Mouse (Mus musculus): ENCODE measurements around the gene Art2b. TPM values are rescaled to one million over a fixed set of nuclear protein-coding genes. Genes with fewer than 3 reads are reported as not detected.
A peak's percentile ranks its signal among the peaks of the same experiment; 100 is the strongest.
"Not testable (repeated sequence)": the region's sequence is repeated elsewhere in the genome, so short reads cannot be mapped to it uniquely, and the experiment has no call there.

Art2b gene
- 2.7 and 3.1 TPM in 2 replicates for polyA plus RNA-seq (2012; rRNA removed)

DNA sequence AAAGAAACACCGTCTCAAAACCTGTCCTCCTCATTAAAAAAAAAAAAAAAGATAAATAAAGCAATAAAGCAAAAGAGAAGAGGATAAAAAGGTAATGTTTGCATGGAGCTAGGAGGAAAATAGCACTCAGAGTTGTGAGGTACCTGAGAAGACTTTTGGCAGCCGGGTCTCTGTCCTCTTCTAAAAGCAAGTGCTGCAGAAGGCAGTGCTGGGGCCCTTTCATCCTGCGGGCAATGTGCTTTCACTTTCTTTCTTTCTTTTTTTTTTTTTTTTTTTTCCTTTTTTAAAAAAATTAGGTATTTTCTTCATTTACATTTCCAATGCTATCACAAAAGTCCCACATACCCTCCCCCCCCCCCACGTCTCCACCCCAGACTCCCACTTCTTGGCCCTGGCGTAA, at the start of gene Art2b:
TSS of gene Art2b (minus strand) at position 193 of the 400 bp plus-strand sequence.
- 71% methylated on average over 5 of the region's 5 CpGs for WGBS
- no peak for DNase-seq (ENCODE audit: low read depth, low spot score)

DNA sequence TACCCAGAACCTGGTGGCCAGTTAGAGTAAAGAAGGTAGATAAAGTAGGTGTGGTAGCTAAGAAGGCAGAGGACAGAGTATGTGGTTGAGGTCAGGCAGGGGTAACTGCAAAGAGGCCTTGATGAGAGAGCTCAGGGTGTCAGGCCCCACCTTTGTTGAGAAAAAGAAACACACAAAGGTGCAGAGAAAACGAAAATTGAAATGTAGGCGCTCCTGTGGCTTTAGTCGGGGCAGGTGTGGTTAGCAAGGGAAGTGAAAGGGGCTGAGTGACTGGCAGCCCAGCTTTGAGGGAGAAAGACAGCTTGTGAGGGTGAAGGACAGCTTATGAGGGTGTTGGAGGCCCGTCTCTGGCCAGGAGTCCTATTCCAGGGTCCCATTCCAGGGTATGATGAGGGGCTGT, 49.1 kb upstream of the Art2b start:
- no peak for DNase-seq (ENCODE audit: low read depth, low spot score)
- whole genome bisulfite sequencing: 67% methylated on average over 4 of the region's 4 CpGs

DNA sequence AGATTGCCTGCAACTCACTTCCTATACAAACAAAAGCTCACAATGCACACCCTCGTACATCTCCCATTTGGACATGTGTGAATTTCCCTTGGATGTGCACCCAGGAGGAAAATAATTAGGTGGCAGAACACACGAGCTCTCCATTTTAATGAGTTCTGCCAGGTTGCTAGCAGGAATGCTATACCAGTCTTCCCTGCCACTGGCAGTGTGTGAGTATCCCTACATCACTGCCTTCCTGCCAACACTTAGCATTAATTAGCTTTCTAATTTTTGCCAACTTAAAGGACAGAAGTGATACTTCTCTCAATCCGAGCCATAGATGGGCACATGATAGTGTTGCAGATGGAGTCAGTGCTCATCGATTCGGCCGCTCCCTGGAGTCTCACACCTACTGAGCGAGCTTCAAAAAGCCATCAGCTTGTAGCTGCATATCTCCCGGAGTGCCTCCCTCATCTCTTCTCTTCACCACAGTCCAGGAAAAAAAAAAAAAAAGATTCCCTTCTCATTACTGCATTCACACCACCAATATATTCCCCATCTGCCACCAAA, 48.3 kb upstream of the Art2b start:
- DNase-seq (ENCODE audit: low read depth, low spot score): no peak
- WGBS: 84% methylated on average over 8 of the region's 8 CpGs

DNA sequence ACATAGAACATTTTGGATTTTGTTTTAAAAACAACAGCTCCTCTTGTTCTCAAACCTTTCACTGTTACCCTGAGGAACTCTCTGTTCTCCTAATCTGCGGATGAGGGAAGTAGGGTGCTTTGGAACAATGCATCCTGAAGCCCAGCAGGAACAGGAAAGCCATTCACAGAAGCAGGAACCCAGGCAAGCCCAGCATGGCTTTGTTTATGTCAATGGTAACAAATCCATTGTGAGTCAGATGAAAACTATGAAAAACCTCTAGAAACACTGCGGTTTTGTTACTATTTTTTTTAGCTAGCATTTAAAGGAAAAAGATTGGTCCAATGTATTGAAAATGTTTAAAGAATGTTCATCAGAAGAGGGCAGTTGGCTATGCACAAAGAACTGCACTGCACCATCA, 43.1 kb upstream of the Art2b start:
- DNase-seq (ENCODE audit: low read depth, low spot score): no peak
- WGBS: 61% methylated on average over 2 of the region's 2 CpGs

DNA sequence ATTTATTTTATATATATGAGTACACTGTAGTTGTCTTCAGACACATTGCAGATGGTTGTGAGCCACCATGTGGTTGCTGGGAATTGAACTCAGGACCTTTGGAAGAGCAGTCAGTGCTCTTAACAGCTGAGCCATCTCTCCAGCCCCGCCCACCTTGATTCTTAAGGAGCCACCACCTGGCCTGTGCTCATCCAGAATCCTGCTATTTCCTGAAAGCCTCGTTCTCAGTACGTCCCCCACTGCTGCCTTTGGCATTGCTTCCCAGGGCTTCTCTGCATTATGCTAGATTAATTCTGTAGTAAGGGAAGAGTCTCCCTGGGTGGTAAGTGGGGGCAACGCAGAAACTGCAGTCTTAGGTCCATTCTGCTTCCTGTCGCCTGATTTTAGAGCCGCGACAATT, 41.8 kb upstream of the Art2b start:
- DNase-seq (ENCODE audit: low read depth, low spot score): not testable (repeated sequence)
- WGBS: 84% methylated on average over 7 of the region's 7 CpGs

DNA sequence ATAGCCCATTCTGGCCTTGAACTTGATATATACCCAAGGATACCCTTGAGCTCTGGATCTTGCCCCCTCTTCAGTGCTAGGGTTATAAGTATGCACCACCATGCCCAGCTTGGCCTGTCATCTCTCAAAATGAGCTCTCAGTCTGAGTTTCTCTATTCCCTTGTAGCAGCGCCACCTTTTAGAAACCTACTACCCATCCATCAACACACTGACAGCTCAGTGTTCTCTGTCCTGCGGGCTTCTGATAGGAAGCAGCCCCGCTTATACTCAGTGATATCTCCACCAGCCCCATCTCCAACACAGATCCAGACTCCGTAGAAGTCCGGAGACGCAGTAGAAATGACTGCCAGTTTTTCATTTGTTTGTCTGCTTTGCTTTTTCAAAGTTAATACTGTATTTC, 38.9 kb upstream of the Art2b start:
- 80% methylated on average over 6 of the region's 6 CpGs for WGBS
- DNase-seq (ENCODE audit: low read depth, low spot score): no peak

DNA sequence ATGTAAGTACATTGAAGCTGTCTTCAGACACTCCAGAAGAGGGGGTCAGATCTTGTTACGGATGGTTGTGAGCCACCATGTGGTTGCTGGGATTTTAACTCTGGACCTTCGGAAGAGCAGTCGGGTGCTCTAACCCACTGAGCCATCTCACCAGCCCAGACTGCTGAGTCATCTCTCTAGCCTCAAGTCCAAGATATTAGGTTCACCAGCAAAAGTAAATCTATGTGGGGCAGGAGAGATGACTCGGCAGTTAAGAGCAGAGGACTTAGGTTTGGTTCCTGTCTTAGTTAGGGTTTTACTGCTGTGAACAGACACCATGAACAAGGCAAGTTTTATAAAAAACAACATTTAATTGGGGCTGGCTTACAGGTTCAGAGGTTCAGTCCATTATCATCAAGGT, 36.5 kb upstream of the Art2b start:
- DNase-seq (ENCODE audit: low read depth, low spot score): not testable (repeated sequence)

DNA sequence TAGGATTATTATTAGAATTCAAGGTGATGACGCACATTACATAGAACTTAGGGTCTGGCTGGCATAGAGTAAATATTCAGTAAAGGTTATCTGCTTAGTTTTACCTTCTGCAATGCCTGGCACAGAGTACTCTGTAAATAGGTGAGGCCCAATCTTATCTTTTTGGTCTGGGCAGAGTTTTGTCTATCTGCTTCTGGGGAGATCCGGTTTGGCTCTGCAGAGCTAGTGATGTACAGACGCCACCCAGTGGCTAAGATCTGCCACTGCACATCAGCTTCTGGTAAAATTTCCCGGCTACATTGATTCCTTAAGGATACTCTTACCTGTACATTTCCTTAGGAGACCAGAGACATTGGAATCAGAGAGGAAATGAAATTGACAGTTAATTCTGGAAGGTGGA, 35.0 kb upstream of the Art2b start:
- DNase-seq (ENCODE audit: low read depth, low spot score): peak; percentile 55

More for the DNA sequence above, 36.5 kb upstream of the Art2b start:
- 73% methylated on average over 4 of the region's 4 CpGs for WGBS

DNA sequence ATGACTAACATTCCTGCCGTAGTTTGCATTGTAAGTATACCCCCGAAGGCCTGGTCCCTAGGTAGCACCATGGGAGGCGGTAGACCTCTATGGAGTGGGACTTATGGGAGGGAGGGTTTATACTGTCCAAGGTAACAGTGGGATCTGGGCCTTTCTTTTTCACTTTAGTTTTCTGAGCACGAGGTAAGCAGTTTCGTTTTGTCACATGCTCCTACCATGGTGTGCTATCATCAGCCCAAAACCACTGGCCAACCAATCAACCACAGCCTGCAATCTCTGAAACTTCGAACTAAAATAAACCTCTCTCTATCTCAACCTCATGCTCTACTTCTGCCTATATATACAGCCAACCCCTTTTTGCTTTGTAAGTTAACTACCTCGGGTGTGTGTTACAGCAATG, 32.9 kb upstream of the Art2b start:
- no peak for DNase-seq (ENCODE audit: low read depth, low spot score)

More for the DNA sequence above, 35.0 kb upstream of the Art2b start:
- 8% methylated on average over 4 of the region's 4 CpGs for whole genome bisulfite sequencing

DNA sequence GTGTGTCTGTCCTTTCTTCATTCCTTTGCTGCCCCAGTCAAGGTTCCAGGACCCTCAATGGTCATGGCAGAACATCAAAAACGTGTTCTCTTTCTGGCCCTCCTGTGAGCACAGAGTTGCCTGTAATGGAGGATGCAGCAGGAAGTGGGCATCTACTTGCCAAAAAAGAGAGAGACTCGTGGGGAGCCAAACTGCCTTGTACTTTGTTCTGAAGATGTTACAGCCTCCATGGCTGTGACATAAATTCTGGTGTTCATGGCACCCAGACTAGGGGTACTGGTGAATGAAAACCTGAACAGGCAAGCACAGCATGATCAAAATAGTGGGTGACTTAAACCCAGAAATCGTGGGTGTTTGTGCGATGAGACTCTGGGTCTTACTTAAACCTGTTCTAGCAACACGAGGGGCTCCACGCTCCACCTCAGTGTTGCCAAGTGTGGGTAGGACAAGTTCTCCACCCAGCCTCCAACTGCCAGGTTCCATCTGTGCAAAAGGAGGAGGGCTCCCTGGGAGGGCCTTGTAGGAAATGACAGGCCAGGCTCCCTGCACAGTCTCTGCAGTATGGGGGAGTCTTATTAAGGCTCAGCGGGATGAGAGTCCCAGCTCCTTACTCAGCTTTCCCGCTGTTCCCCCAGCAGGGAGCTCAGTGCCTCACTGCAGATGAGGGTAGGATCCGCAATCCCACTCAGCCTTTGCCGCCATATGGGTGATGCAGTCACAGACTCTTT, 32.2 kb upstream of the Art2b start:
- DNase-seq (ENCODE audit: low read depth, low spot score): no peak
- WGBS: 87% methylated on average over 10 of the region's 10 CpGs

More for the DNA sequence above, 32.9 kb upstream of the Art2b start:
- 80% methylated on average over 7 of the region's 7 CpGs for WGBS

DNA sequence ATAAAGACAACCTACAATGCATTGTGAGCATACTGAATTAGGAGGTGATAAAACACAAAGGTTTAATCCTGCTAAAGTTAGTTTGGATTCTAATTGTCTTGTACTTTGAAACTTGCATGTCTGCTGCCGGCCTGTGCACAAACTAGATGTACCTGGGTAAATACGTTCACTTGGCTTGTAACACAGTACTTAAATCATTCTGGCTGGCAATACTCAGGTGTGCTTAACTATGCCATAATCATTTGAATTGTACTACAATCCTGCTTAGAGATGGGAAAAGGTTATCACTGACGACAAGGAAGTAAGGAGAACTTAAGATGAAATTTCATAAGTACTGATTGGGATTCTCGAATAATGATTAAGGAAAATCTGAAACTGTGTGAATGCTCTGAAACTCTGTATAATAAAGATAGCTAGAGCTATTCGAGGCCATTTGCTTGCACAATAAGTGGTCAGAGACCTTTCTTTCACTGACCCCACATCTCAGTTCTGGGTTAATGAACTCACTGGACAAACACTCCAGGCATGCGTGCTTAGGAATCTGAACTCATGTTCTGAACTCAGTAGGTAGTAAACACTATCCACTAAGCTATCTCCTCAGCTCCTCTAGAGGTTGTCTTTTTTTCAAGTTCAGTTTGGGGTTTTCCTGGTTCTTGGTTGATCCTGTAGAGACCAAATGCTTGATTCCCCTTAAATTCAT, 30.9 kb upstream of the Art2b start:
- WGBS: 28% methylated on average over 6 of the region's 6 CpGs
- no peak for DNase-seq (ENCODE audit: low read depth, low spot score)

DNA sequence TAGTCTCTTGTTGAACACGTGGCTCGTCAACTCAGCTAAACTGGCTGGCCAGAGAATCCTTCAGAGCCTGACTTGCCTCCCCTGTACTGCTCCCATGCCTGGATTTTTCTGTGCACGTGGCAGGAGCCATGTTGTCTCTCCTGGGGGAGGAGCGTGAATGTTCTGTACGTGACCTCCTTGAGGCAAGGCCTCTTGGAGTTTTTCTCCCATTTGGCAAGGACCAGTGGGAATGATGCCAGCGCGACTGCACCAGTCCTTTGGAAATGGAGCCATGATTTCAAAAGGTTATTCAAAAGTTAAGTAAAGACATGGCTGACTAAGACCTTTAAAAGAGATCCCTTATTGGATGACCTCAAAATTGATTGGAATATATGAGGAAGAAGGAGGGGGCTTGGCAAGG, 30.0 kb upstream of the Art2b start:
- WGBS: 70% methylated on average over 7 of the region's 7 CpGs
- no peak for DNase-seq (ENCODE audit: low read depth, low spot score)

DNA sequence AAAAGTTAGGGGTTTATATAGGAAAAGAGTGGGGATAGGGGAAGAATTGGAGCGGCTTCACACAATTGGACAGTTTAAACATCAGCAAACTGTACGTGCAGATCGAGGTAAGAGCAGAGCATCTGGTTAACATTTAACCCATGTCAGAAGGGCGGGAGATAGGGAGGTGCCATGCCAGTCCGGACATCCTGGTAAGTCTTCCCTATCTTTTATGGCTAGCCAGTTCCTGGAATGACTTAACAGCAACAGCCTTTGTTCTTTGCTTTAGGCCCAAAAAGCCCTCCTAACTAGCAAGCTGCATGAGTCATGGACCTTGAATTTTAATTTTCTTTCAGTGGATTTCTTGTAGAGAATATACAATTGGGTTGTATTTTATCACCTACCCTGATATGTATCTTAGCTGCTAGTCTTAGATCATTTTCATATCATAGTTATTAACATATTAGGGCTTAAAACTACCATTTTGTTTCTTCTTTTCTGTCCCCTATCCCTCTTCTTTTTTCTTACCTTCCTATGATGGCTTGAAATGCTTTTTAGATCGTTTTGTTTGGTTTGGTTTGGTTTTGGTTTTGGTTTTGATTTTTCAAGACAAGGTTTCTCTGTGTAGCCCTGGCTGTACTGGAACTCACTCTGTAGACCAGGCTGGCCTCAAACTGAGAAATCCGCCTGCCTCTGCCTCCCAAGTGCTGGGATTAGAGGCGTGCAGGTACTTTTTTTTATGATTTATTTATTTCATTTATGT, 27.6 kb upstream of the Art2b start:
- peak; percentile 55 for DNase-seq (ENCODE audit: low read depth, low spot score)
- 35% methylated on average over 8 of the region's 8 CpGs for WGBS

DNA sequence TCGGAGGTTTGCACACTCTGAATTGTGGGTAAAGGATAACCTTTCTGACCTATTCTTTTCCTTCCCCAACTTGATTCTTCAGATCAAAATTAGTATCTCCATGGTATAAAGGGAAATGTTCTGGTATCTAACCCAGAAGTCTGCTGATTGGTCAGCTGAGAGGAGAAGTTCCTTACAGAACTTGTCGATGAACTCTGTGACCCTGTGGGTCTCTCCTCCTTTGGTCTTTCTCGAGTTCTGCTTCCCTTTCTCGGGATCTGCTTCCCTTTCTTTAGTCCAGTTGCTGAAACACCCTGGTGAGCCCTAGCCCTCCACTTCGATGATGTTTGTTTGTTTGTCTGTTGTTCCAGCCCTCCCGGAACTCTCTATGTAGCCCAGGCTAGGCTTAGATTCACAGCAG, 22.4 kb upstream of the Art2b start:
- 63% methylated on average over 6 of the region's 6 CpGs for WGBS
- no peak for DNase-seq (ENCODE audit: low read depth, low spot score)

DNA sequence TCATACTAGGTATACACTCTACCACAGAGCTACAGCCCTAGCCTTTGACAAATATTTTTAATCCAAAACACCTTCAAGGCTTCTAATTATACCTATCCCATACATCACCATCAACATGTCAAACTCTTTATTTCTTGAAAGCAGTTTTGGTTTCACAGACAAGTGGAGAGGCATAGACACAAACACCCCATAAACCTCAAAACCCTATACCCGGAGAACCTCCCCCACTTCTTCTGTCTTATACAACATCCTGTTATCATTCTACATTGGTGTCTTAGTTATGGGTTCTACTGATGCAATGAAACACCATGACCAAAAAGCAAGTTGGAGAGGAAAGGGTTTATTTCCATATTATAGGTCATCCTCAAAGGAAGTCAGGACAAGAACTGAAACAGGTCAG, 15.0 kb upstream of the Art2b start:
- 81% methylated on average over 1 of the region's 1 CpGs for WGBS
- DNase-seq (ENCODE audit: low read depth, low spot score): no peak

DNA sequence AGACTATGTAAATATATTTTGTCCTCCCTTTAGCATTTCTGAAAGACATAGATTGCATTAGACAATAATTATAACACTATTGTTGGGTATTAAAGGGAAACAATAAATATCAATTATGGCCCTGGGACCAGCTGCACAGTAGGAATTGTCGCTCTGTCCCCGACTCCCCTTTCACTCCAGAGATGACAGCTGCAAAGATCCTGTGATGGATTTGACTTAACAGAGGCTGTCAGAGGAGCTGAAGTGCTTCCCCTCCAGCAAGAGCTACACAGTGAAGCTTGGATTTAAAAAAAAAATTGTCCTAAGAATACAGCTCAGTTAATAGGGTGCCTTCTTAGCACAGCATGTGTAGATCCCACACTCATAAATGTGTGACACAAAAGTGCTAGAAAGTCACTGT, 13.1 kb upstream of the Art2b start:
- 82% methylated on average over 2 of the region's 2 CpGs for WGBS
- no peak for DNase-seq (ENCODE audit: low read depth, low spot score)

DNA sequence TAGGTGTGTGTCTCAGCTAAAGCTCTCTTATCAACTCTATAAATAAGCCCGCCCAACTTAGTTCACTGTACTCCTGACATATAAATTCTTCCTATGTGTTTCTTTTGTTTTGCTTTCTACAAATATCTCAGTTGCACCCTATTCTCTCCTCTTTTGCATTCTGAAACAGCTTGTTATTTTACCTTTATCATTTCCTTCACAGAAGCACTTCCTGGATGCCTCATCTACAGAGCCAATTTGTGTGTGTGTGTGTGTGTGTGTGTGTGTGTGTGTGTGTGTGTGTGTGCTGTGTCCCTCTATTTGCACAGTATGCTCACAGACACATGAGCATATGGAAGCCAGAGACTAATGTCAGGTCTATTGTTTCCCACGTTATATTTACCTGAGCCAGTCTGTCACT, 9.6 kb upstream of the Art2b start:
- 59% methylated on average over 2 of the region's 2 CpGs for WGBS
- no peak for DNase-seq (ENCODE audit: low read depth, low spot score)

DNA sequence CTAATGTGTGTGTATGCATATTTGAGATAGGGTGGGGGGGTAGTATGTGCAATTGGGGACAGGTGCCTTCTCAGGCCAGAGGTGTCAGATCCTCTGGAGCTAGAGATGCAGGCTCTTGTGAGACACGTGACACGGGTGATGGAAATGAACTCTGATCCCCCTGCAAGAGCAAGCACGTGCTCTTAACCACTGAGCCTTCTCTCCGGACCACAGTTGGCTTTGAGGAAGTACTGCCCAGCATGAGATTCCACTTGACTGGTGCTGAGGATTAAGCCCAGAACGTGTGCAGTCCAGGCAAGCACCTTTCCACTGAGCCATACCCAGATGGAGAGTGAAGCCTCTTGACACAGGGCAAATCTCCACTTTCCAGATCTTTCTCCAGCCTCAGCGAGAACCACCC, 1.1 kb downstream of the Art2b start:
- not testable (repeated sequence) for DNase-seq (ENCODE audit: low read depth, low spot score)
- WGBS: 71% methylated on average over 6 of the region's 6 CpGs

DNA sequence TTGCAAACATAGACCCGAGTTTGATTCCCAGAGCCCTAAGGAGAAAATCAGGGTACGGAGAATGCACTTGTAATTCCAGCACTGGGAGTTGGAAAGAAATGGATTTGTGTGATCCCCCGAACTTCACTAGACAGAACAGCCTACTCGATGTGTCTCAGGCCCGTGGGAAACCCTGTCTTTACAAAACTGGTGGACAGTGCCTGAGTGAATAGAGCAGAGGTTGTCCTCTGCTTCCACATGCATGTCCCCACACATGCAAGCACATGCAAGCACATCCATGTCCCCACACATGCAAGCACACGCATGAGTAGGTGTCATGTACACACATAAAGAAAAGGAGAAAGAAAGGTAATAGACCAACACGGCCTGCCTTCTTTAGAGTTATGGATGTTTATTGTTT, 3.4 kb downstream of the Art2b start:
- 79% methylated on average over 7 of the region's 7 CpGs for WGBS
- no peak for DNase-seq (ENCODE audit: low read depth, low spot score)

DNA sequence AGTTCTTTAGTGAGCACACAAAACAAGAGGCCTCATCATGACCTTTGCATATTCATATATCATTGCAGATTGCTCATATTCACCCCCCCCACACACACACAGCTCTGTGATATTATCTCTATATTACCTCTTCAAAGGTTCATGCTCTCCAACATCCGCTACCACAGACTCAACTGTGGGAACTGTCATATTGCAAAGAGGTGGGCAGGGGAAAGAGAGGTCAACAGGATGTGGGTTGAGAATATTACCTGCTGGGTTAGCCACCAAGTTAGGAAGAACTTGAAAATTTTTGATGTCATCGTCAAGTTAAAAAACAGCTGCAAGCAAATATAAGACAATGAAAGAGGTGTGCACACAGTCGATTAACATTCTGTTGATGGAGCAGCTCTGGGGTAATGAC, 4.5 kb downstream of the Art2b start:
- WGBS: 92% methylated on average over 3 of the region's 3 CpGs
- not testable (repeated sequence) for DNase-seq (ENCODE audit: low read depth, low spot score)

Measured in large intestine, adult 2 months (tissue).